Mouse (Mus musculus) lung, embryonic 14.5 days (tissue): ENCODE measurements at regions not wholly inside any gene's neighbourhood (a gene's known extent, or its start where the extent isn't known, plus 50 kb on each side); places are given as distances from the start of the nearest gene placed in this dataset.
A peak's percentile ranks its signal among the peaks of the same experiment; 100 is the strongest.

Source experiments
- ATAC-seq: fragments of 200-750 bp; cut with Nextera tagmentation; 2 replicates; pipeline ENCODE4 v1.8.0; 2017; ENCODE audit warnings: mild to moderate bottlenecking, moderate TSS enrichment, moderate library complexity; ENCODE audit not compliant: insufficient read depth
- DNase-seq: peaks from one replicate; pipeline ENCODE4 v3.0.0-alpha.2; 2015
- H3K27ac ChIP-seq: fragments of 300-500 bp; sonication (generic); 2 replicates; pipeline ENCODE4 v1.5.1; 2014; ENCODE audit warnings: low read depth, mild to moderate bottlenecking, moderate library complexity
- H3K27me3 ChIP-seq: fragments of 300-500 bp; sonication (generic); 2 replicates; pipeline ENCODE4 v1.6.1; 2014; ENCODE audit warnings: low read length, control low read depth; ENCODE audit not compliant: insufficient read depth
- H3K36me3 ChIP-seq: fragments of 300-500 bp; sonication (generic); 2 replicates; pipeline ENCODE4 v1.6.1; 2014; ENCODE audit warnings: control low read depth; ENCODE audit not compliant: insufficient read depth
- H3K4me1 ChIP-seq: fragments of 300-500 bp; sonication (generic); 2 replicates; pipeline ENCODE4 v1.6.1; 2014; ENCODE audit warnings: antibody characterized with exemption, control low read depth; ENCODE audit not compliant: insufficient read depth
- H3K4me2 ChIP-seq: fragments of 300-500 bp; sonication (generic); 2 replicates; pipeline ENCODE4 v1.6.1; 2014; ENCODE audit warnings: mild to moderate bottlenecking
- H3K4me3 ChIP-seq: fragments of 300-500 bp; sonication (generic); 2 replicates; pipeline ENCODE4 v1.5.1; 2014; ENCODE audit warnings: low read depth, low read length
- H3K9ac ChIP-seq: fragments of 300-500 bp; sonication (generic); 2 replicates; pipeline ENCODE4 v1.6.1; 2014
- H3K9me3 ChIP-seq: fragments of 300-500 bp; sonication (generic); 2 replicates; pipeline ENCODE4 v1.6.1; 2016; ENCODE audit warnings: low read depth, low read length, control low read depth
- CTCF ChIP-seq: IDR thresholded peaks from 2 replicates; pipeline ENCODE4 v1.5.1; 2016; ENCODE audit warnings: antibody characterized with exemption, low read depth
- WGBS: fragments of 180-500 bp; shearing (Covaris S2); extraction: QIAGEN DNeasy Blood & Tissue Kit; methylation state at CpG from one replicate; pipeline ENCODE4 v1.1.7; 2014; 5-methylcytosine and 5-hydroxymethylcytosine counted together

GRCm38 (mm10) chr5:90067817-90068216 is 156.0 kb downstream of the Cox18 start:
- WGBS: 30% methylated on average over 7 of the region's 7 CpGs
- no peaks in the 10 kb centered on the region for H3K36me3 ChIP-seq
- DNase-seq: peak; percentile 71
- no peak for TF ChIP-seq CTCF
- H3K4me2 ChIP-seq: no peak overlapping the region
- H3K4me1 ChIP-seq: 0 out of 2 replicates have a peak, but pooled peaks cover 3% of the 10 kb centered on the region
- no peak overlapping the region for H3K27ac ChIP-seq
- no peaks in the 10 kb centered on the region for H3K27me3 ChIP-seq
- no peak overlapping the region for H3K9ac ChIP-seq
- no peak overlapping the region for H3K4me3 ChIP-seq
- H3K9me3 ChIP-seq: no peaks in the 10 kb centered on the region
- peak; percentile 69; the same call in 1 of the 2 replicates for ATAC-seq

DNA sequence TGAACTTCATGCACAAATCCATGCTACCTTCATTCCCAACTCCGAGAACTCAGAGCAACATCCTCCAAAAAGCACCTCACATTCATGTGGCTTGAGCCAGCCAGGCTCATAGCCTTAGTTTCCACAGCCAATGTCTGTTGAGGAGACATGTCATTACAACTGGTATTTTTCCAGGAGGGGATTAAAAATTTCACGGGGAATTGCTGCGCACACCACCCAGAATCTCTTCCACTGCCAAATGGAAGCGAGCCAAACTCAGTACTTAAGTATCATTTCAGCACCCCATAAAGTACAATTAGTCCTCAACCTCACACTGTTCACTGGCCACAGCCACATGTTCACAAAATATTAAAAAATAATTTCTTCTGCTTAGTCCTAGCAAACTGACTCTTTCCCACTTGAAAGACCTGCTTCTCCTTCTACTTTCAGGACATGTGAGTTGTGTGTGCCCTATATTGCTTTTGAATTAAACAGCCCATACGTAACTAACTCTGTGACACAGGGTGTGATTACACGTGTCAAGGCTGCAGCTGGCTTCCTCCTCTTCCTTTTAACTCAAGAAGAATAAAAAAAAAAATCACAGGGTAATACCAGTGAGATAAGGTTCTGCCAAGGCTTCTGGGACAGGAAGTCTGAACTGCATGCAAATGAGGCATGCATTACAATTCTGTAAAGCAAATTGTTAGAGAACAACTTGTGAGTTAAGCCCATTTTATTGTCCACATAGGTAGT is 157.8 kb downstream of the Cox18 start:
- no peak overlapping the region for H3K4me2 ChIP-seq
- no peak overlapping the region for H3K9ac ChIP-seq
- H3K4me1 ChIP-seq: 0 out of 2 replicates have a peak, but pooled peaks cover 3% of the 10 kb centered on the region
- peak; percentile 30 for DNase-seq
- H3K9me3 ChIP-seq: no peaks in the 10 kb centered on the region
- no peak overlapping the region for H3K27ac ChIP-seq
- WGBS: 43% methylated on average over 6 of the region's 6 CpGs
- H3K4me3 ChIP-seq: no peak overlapping the region
- H3K36me3 ChIP-seq: no peaks in the 10 kb centered on the region
- no peaks in the 10 kb centered on the region for H3K27me3 ChIP-seq
- no peak for TF ChIP-seq CTCF
- ATAC-seq: no peak

- no peak overlapping the region for H3K4me3 ChIP-seq
- no peak for ATAC-seq
- no peaks in the 10 kb centered on the region for H3K27me3 ChIP-seq
- TF ChIP-seq CTCF: peak; percentile 58
- H3K4me1 ChIP-seq: no peaks in the 10 kb centered on the region
- no peaks in the 10 kb centered on the region for H3K36me3 ChIP-seq
- WGBS: 66% methylated on average over 2 of the region's 2 CpGs
- H3K4me2 ChIP-seq: no peak overlapping the region
- no peak overlapping the region for H3K27ac ChIP-seq
- H3K9me3 ChIP-seq: no peaks in the 10 kb centered on the region
- H3K9ac ChIP-seq: no peak overlapping the region
- DNase-seq: peak; percentile 35
Observed at GRCm38 (mm10) chr5:90055686-90056085, 168.1 kb downstream of the Cox18 start.

GRCm38 (mm10) chr5:90052516-90052915 is 169.4 kb upstream of the Adamts3 start:
- no peaks in the 10 kb centered on the region for H3K27me3 ChIP-seq
- TF ChIP-seq CTCF: no peak
- H3K36me3 ChIP-seq: no peaks in the 10 kb centered on the region
- 51% methylated on average over 1 of the region's 1 CpGs for WGBS
- H3K9me3 ChIP-seq: no peaks in the 10 kb centered on the region
- H3K27ac ChIP-seq: no peak overlapping the region
- H3K4me3 ChIP-seq: no peak overlapping the region
- no peak for ATAC-seq
- H3K4me2 ChIP-seq: no peak overlapping the region
- DNase-seq: no peak
- H3K9ac ChIP-seq: no peak overlapping the region
- no peaks in the 10 kb centered on the region for H3K4me1 ChIP-seq

GRCm38 (mm10) chr5:90049856-90050255 is 166.7 kb upstream of the Adamts3 start:
- H3K4me1 ChIP-seq: no peaks in the 10 kb centered on the region
- H3K27ac ChIP-seq: no peak overlapping the region
- H3K9ac ChIP-seq: no peak overlapping the region
- no peak for DNase-seq
- ATAC-seq: no peak
- H3K27me3 ChIP-seq: no peaks in the 10 kb centered on the region
- no peak overlapping the region for H3K4me2 ChIP-seq
- no peaks in the 10 kb centered on the region for H3K9me3 ChIP-seq
- H3K4me3 ChIP-seq: no peak overlapping the region
- no peak for TF ChIP-seq CTCF
- H3K36me3 ChIP-seq: no peaks in the 10 kb centered on the region
- 80% methylated on average over 3 of the region's 3 CpGs for whole genome bisulfite sequencing

DNA sequence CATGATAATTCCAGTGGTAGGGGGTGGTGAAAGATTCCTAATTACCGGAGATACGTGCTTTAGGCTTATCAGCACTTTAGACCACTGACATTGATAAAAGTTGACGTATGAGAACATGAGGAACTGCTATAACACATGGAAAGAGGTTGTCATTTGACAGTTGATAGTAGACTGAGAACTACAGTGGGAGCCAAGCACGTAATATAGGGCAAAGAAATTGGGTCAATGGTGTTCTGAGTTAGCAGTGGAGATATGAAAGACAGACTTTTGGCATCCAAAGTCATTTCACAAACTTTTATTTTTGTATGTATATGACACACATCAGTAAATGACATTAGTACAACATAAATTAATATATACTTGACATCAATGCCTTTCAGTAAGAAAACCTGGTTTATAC is 159.6 kb upstream of the Adamts3 start:
- H3K4me3 ChIP-seq: no peak overlapping the region
- DNase-seq (peak; percentile 68), ATAC-seq (no peak; the same call in 1 of the 2 replicates)
- no peaks in the 10 kb centered on the region for H3K36me3 ChIP-seq
- H3K4me2 ChIP-seq: no peak overlapping the region
- H3K9me3 ChIP-seq: no peaks in the 10 kb centered on the region
- H3K4me1 ChIP-seq: no peaks in the 10 kb centered on the region
- H3K27ac ChIP-seq: no peak overlapping the region
- TF ChIP-seq CTCF: no peak
- H3K27me3 ChIP-seq: no peaks in the 10 kb centered on the region
- H3K9ac ChIP-seq: no peak overlapping the region
- 33% methylated on average over 4 of the region's 4 CpGs for whole genome bisulfite sequencing

GRCm38 (mm10) chr5:90033103-90033502 is 150.0 kb upstream of the Adamts3 start:
- DNase-seq: peak; percentile 44
- H3K4me3 ChIP-seq: no peak overlapping the region
- 37% methylated on average over 5 of the region's 5 CpGs for WGBS
- H3K27ac ChIP-seq: no peak overlapping the region
- H3K27me3 ChIP-seq: no peaks in the 10 kb centered on the region
- H3K36me3 ChIP-seq: no peaks in the 10 kb centered on the region
- no peak for ATAC-seq
- TF ChIP-seq CTCF: no peak
- no peak overlapping the region for H3K4me2 ChIP-seq
- H3K9me3 ChIP-seq: no peaks in the 10 kb centered on the region
- no peaks in the 10 kb centered on the region for H3K4me1 ChIP-seq
- H3K9ac ChIP-seq: no peak overlapping the region
